Mouse (Mus musculus): ENCODE data around the gene Vmn1r54. TPM values are rescaled to one million over a fixed set of nuclear protein-coding genes. Genes with fewer than 3 reads are reported as not detected.

Vmn1r54 gene
- polyA plus RNA-seq, 1 experiment = not detected

- TF ChIP-seq CTCF (conservative IDR thresholded peaks at IDR 0.05; ENCODE audit: insufficient read depth, insufficient read length, low read depth, low read length) (no peak), POLR2A (IDR thresholded peaks at IDR 0.05; ENCODE audit: low read depth, low read length) (no peak)
- no peak overlapping the region for H3K27ac ChIP-seq (ENCODE audit: insufficient read depth, low read depth, low read length)
- no peaks in the 10 kb centered on the region for H3K27me3 ChIP-seq (replicated peaks; ENCODE audit: control insufficient read depth, insufficient read depth, low read length)
- no peaks in the 10 kb centered on the region for H3K4me1 ChIP-seq (ENCODE audit: control insufficient read depth, insufficient read depth, low read length)
- no peak overlapping the region for H3K4me3 ChIP-seq (ENCODE audit: insufficient read depth, low read depth, low read length)
- DNase-seq = no peak
- H3K36me3 ChIP-seq (ENCODE audit: control insufficient read depth, insufficient read depth, low read length) = no peaks in the 10 kb centered on the region
- WGBS = 85% methylated on average over 6 of the region's 6 CpGs
Measured at GRCm38 (mm10) chr6:90306315-90306975, 60.3 kb downstream of the Vmn1r54 start.

GRCm38 (mm10) chr6:90308839-90309778, 63.0 kb downstream of the Vmn1r54 start:
- 91% methylated on average over 87 of the region's 87 CpGs for WGBS
- H3K27me3 ChIP-seq (replicated peaks; ENCODE audit: control insufficient read depth, insufficient read depth, low read length) = no peaks in the 10 kb centered on the region

GRCm38 (mm10) chr6:90315961-90316360, 69.9 kb downstream of the Vmn1r54 start:
- Histone ChIP-seq H3K36me3 (ENCODE audit: control insufficient read depth, insufficient read depth, low read length) (no peaks in the 10 kb centered on the region), H3K27me3 (replicated peaks; ENCODE audit: control insufficient read depth, insufficient read depth, low read length) (no peaks in the 10 kb centered on the region), H3K27ac (ENCODE audit: insufficient read depth, low read depth, low read length) (no peak overlapping the region), H3K4me3 (ENCODE audit: insufficient read depth, low read depth, low read length) (no peak overlapping the region), H3K4me1 (ENCODE audit: control insufficient read depth, insufficient read depth, low read length) (no peaks in the 10 kb centered on the region)
- 85% methylated on average over 5 of the region's 5 CpGs for WGBS
- TF ChIP-seq POLR2A (IDR thresholded peaks at IDR 0.05; ENCODE audit: low read depth, low read length) (no peak), CTCF (conservative IDR thresholded peaks at IDR 0.05; ENCODE audit: insufficient read depth, insufficient read length, low read depth, low read length) (no peak)
- DNase-seq = no peak

More at GRCm38 (mm10) chr6:90308839-90309778, 63.0 kb downstream of the Vmn1r54 start:
- no peak for DNase-seq
- Histone ChIP-seq H3K36me3 (ENCODE audit: control insufficient read depth, insufficient read depth, low read length) (no peaks in the 10 kb centered on the region), H3K4me1 (ENCODE audit: control insufficient read depth, insufficient read depth, low read length) (no peaks in the 10 kb centered on the region), H3K4me3 (ENCODE audit: insufficient read depth, low read depth, low read length) (no peak overlapping the region), H3K27ac (ENCODE audit: insufficient read depth, low read depth, low read length) (no peak overlapping the region)
- TF ChIP-seq POLR2A (IDR thresholded peaks at IDR 0.05; ENCODE audit: low read depth, low read length) (no peak), CTCF (conservative IDR thresholded peaks at IDR 0.05; ENCODE audit: insufficient read depth, insufficient read length, low read depth, low read length) (no peak)

GRCm38 (mm10) chr6:90317510-90318258, 71.6 kb downstream of the Vmn1r54 start:
- no peak for TF ChIP-seq CTCF (conservative IDR thresholded peaks at IDR 0.05; ENCODE audit: insufficient read depth, insufficient read length, low read depth, low read length)
- TF ChIP-seq POLR2A (IDR thresholded peaks at IDR 0.05; ENCODE audit: low read depth, low read length) = no peak
- Histone ChIP-seq H3K36me3 (ENCODE audit: control insufficient read depth, insufficient read depth, low read length) (no peaks in the 10 kb centered on the region), H3K4me3 (ENCODE audit: insufficient read depth, low read depth, low read length) (no peak overlapping the region), H3K27ac (ENCODE audit: insufficient read depth, low read depth, low read length) (no peak overlapping the region), H3K4me1 (ENCODE audit: control insufficient read depth, insufficient read depth, low read length) (no peaks in the 10 kb centered on the region), H3K27me3 (replicated peaks; ENCODE audit: control insufficient read depth, insufficient read depth, low read length) (no peaks in the 10 kb centered on the region)
- no peak for DNase-seq
- WGBS = 83% methylated on average over 2 of the region's 2 CpGs

- Histone ChIP-seq H3K36me3 (ENCODE audit: control insufficient read depth, insufficient read depth, low read length) (no peaks in the 10 kb centered on the region), H3K4me1 (ENCODE audit: control insufficient read depth, insufficient read depth, low read length) (no peaks in the 10 kb centered on the region), H3K27me3 (replicated peaks; ENCODE audit: control insufficient read depth, insufficient read depth, low read length) (no peaks in the 10 kb centered on the region), H3K4me3 (ENCODE audit: insufficient read depth, low read depth, low read length) (no peak overlapping the region), H3K27ac (ENCODE audit: insufficient read depth, low read depth, low read length) (no peak overlapping the region)
- 97% methylated on average over 2 of the region's 2 CpGs for WGBS
- DNase-seq = no peak
- no peak for TF ChIP-seq POLR2A (IDR thresholded peaks at IDR 0.05; ENCODE audit: low read depth, low read length)
- no peak for TF ChIP-seq CTCF (conservative IDR thresholded peaks at IDR 0.05; ENCODE audit: insufficient read depth, insufficient read length, low read depth, low read length)
Measured at GRCm38 (mm10) chr6:90319019-90319418, 72.9 kb downstream of the Vmn1r54 start.

GRCm38 (mm10) chr6:90319475-90320191, 73.5 kb downstream of the Vmn1r54 start:
- Histone ChIP-seq H3K36me3 (ENCODE audit: control insufficient read depth, insufficient read depth, low read length) (no peaks in the 10 kb centered on the region), H3K4me1 (ENCODE audit: control insufficient read depth, insufficient read depth, low read length) (no peaks in the 10 kb centered on the region), H3K27ac (ENCODE audit: insufficient read depth, low read depth, low read length) (no peak overlapping the region), H3K27me3 (replicated peaks; ENCODE audit: control insufficient read depth, insufficient read depth, low read length) (no peaks in the 10 kb centered on the region), H3K4me3 (ENCODE audit: insufficient read depth, low read depth, low read length) (no peak overlapping the region)
- no peak for DNase-seq
- 65% methylated on average over 7 of the region's 7 CpGs for WGBS
- TF ChIP-seq CTCF (conservative IDR thresholded peaks at IDR 0.05; ENCODE audit: insufficient read depth, insufficient read length, low read depth, low read length) (no peak), POLR2A (IDR thresholded peaks at IDR 0.05; ENCODE audit: low read depth, low read length) (no peak)
